Mouse (Mus musculus) telencephalon, adult 2 months (tissue): ENCODE results near the gene Gm20388.

ENCODE experiments used
- DNase-seq: peaks from one replicate; pipeline ENCODE4 v3.0.0-alpha.2; 2011; ENCODE audit warnings: low read depth, low spot score

Gene Gm20388

GRCm38 (mm10) chr8:120588908-120589771 is 678.5 kb downstream of the Gm20388 start, which contains the start of gene Gins2:
Gene Gins2 (minus strand): TSS chr8:120589304.
- DNase-seq, result peak; percentile 99

- DNase-seq, result no peak
Observed at GRCm38 (mm10) chr8:120589921-120590320, 679.3 kb downstream of the Gm20388 start.

GRCm38 (mm10) chr8:120591587-120592292 is 681.1 kb downstream of the Gm20388 start:
- DNase-seq, result no peak

GRCm38 (mm10) chr8:120594571-120594970 is 683.9 kb downstream of the Gm20388 start:
- no peak for DNase-seq

GRCm38 (mm10) chr8:120595963-120596362 is 685.3 kb downstream of the Gm20388 start:
- DNase-seq, result no peak

GRCm38 (mm10) chr8:120598579-120598978 is 687.9 kb downstream of the Gm20388 start:
- peak; percentile 88 for DNase-seq

- DNase-seq, result no peak
Observed at GRCm38 (mm10) chr8:120599504-120599903, 688.9 kb downstream of the Gm20388 start.

GRCm38 (mm10) chr8:120602672-120603071 is 692.0 kb downstream of the Gm20388 start:
- no peak for DNase-seq

- DNase-seq, result no peak
Observed at GRCm38 (mm10) chr8:120607460-120607859, 696.8 kb downstream of the Gm20388 start.

GRCm38 (mm10) chr8:120607885-120608284 is 697.2 kb downstream of the Gm20388 start:
- no peak for DNase-seq

GRCm38 (mm10) chr8:120610824-120611223 is 700.2 kb downstream of the Gm20388 start:
- no peak for DNase-seq

- no peak for DNase-seq
Observed at GRCm38 (mm10) chr8:120614491-120614890, 703.9 kb downstream of the Gm20388 start.

- DNase-seq, result no peak
Observed at GRCm38 (mm10) chr8:120616663-120617626, 706.3 kb downstream of the Gm20388 start.

GRCm38 (mm10) chr8:120618110-120618509 is 707.5 kb downstream of the Gm20388 start:
- DNase-seq, result no peak

GRCm38 (mm10) chr8:120619235-120620180 is 708.9 kb downstream of the Gm20388 start:
- no peak for DNase-seq

GRCm38 (mm10) chr8:120620441-120620840 is 709.8 kb downstream of the Gm20388 start:
- no peak for DNase-seq

GRCm38 (mm10) chr8:120622161-120622560 is 711.5 kb downstream of the Gm20388 start:
- DNase-seq, result no peak

GRCm38 (mm10) chr8:120623608-120624007 is 713.0 kb downstream of the Gm20388 start:
- no peak for DNase-seq

GRCm38 (mm10) chr8:120626461-120626860 is 715.8 kb downstream of the Gm20388 start:
- no peak for DNase-seq

GRCm38 (mm10) chr8:120627298-120627697 is 716.7 kb downstream of the Gm20388 start:
- DNase-seq, result no peak
